Mouse (Mus musculus) cerebellum, postnatal 4 days (tissue): ENCODE data around the gene Gfra4.
A peak's percentile ranks its signal among the peaks of the same experiment; 100 is the strongest.

Experiments used
- DNase-seq, 2 experiments: peaks; one replicate each; pipeline ENCODE4 v3.0.0; 2022; ENCODE audit warnings: low spot score in 2 of 2, mixed read lengths in 1 of 2

Gfra4 gene

DNA sequence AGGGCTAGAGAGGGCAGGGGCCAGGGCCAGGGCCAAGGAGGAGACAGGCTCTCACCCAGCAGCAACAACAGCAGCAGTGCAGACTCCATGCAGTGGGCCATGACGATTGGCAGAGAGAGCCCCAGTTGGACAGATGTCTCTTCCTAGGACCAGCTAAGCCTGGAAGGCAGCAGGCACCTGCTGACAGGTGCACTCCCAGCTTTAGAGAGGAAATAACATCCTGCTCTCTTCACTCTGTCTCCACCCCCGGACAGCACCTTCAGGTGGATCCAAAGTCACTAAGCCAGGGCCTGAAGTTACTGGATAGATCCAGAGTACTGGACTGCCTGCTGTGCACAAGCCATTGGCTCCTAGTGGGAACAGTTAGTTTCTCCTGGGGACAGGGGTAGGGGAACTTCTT is at the start of gene Gfra4:
Gene Gfra4 (minus strand): TSS at position 101 of the 400 bp plus-strand sequence.
- no peak for DNase-seq

DNA sequence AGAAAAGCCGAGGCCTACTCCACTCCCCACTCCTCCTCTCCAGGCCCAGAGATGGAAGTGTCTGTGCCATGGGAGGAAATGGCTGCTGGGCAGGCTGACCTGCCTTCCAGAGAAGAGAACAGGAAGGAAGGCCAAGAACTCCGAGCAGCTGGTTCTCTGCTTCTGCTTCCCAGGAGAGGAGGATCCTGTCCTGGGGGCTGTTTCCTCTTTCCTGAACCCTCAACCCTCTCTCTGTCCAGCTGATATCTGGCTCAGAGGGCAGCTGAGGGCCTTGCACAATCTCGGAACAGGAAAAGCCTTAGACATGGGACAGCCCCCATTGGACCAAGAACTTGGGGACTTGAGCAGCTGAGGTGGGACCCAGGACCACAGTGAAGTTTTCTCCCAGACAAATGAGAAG is 48.0 kb upstream of the Gfra4 start:
- no peak for DNase-seq

DNA sequence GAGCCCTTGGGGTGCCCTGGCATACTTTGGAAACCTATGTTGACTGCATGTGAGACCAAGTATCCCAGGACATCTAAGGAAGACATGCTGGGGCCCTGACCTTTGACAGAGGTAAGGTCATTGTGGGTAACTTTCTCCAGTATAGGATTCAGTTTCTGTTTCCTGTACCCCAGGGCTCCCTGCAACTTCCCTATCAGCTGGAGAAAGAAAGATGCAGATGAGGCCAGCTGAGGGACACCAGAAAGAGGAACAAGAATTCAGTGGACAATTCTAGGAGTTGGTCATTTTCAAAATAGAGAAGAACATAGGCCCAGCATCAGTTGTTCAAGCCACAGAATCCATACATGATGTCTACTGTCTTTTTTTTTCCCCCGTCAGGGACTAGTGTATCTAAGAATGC is 46.7 kb upstream of the Gfra4 start:
- no peak for DNase-seq

DNA sequence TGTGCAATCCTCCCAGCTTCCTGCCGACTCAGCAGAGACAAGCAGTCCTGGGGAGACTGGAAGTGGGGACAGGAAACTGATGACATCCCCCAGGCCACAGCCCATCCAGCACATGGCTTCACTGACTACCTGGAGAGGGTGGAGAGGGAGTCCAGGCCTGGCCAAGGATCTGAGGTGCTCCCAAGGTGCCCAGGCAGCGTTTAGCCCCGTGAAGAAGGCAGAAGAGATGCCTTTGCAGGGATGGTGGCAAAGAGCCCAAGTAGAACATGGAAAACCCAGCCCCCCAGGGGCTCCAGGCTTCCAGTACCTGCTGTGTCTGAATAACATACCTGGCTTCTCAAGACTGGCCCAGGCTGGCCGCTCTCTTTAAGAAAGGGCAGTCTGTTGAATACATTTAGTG is 45.7 kb upstream of the Gfra4 start:
- no peak for DNase-seq

DNA sequence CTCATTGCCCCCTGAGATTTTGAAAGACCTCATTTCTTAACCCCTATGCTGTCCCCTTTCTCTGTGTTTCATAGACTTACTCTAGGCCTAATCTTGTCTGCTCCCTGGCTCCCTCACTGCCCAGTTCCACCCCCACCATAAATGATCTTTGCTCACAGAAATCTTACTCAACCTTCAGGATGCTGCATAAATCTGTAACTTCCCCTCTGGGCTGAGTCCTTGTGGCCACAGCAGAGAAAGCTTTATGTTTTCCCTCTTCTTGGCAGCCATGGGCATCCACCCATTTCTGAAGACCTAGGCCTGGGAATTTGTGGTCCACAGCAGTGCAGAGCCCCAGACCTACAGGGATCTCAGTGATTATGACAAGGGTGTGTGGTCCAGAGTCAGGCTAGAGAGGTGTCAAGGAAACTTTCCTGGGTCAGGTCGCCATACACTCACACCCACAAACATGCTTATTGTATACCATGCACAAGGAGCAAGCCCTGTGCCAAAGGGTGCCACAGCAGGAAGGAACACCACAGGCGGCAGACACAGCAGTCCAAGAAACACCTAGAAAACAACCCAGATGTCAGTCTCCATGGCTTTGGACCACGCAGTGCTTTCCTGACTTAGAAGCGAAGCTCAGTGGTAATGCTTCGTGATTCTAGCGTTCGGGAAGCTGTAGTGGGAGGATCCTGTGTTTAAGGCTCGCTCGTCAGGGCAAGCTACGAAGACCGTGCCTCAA is 43.9 kb upstream of the Gfra4 start, which contains the start of gene Siglec1:
Gene Siglec1 (minus strand): TSS at position 99 of the 724 bp plus-strand sequence.
- no peak for DNase-seq

DNA sequence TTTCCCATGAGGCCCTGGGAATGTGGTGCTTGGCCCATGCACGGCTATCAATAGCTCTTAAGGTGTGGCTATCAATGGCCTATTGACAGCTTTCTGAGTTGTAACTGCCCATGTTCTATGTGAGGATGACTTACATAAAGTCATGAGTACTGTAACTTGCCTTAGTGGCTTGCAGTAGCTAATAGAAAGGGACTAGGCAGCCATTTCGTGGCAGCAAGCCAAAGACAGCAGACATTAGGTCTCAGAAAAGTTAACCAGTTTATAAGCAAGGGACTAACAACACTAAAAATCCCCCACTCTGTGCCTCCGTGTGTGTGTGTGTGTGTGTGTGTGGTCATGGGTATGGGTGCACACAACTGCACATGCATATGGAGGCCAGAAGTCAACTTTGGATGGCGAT is 41.3 kb upstream of the Gfra4 start:
- DNase-seq, result no peak

DNA sequence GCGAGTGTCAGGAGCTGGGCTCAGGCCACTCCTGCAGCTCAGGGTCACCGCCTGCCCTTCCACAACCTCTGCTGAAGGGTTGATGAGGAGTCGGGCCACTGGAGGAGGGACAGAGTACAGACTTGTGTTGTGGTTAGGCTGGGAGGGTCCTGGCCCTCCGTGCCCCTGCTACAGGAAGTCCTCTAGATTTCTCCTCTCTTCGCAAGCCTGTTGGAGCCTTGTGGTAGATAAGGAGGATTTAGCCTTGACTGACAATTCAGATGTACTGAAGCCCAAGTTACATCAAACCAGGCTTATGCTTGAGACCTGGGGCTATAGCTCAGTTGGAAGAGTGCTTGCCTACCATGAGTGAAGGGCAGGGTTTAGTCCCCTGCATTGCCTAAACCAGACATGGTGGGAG is 37.6 kb upstream of the Gfra4 start:
- DNase-seq, result no peak

DNA sequence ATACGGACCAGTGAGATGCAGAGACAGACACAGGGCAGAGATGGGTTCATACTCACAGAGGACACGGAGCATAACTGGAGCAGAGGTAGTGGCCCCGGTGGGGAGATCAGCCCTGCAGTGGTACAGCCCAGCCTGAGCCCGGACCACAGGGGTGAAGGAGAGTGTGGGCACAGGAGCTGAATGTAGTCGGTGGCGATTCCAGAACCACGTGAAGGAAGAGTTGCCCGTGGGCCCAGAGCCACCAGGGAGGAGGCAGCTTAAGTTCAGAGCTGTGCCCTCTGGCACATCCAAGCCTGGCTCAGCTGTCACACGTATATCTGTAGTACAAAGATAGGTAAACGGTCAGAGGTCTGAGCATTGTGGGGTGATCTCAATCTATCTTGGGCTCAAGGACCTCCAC is 29.6 kb upstream of the Gfra4 start:
- no peak for DNase-seq

DNA sequence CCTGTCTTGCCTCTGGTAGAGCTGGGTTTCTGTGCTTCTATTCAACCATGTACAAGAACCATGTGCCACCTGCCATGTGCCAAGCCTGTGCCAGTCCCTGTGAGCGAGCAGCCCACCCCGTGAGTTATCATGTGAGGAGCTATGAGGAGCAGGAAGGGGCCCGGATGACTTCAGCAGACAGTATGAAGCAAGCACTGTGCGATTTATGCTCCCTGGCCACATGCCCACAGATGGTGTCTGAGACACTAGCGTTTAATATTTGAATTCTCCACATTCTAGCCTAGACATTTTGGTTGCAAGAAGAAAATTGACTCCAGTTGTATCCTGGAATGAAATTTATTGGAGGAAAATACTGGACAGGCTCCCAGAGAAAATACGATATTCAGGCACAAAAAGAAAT is 24.6 kb upstream of the Gfra4 start:
- DNase-seq, result no peak

DNA sequence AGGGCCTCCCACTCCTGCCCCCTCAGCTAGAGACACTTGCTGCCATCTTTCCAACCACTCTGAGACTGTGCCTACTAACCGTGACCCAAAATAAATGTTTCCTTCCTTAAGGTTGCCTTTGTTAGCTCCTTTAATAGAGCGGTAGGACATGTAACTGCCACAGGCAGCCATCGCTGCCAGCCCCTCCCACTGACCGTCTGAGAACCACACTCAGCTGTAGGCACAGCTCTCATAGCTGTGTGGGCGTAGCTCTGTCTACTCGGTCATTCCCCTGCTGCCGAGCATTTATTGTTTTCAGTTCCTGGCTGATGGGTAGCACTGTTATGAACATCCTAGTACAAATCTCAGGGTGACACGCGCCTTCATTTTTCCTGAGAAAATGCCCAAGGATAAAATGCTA is 23.5 kb upstream of the Gfra4 start:
- no peak for DNase-seq

DNA sequence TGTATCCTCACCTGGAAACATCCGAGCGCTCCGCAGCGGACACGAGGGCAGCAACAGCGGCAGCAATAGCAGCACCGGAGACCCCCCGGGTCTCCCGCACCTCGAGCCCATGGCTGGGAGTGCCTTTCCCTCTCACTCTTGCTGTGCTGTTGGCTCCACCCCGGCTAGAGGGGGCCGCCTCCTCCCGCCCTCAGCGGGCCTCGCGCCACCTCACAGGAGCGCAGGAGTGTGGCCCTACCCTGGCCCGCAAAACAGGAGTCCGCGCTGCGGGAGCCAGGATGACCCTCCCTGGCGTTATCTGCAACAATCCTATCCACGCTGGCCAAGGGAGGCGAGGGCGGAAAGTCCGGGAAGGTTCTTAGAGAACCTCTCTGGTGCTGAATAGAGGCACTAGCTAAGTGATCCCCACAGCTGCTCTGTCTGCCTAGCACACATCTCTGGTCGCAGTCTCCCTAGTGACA is 20.5 kb upstream of the Gfra4 start, which contains the start of gene Adam33:
Gene Adam33 (minus strand): TSS at position 411 of the 461 bp plus-strand sequence.
- DNase-seq, result no peak

DNA sequence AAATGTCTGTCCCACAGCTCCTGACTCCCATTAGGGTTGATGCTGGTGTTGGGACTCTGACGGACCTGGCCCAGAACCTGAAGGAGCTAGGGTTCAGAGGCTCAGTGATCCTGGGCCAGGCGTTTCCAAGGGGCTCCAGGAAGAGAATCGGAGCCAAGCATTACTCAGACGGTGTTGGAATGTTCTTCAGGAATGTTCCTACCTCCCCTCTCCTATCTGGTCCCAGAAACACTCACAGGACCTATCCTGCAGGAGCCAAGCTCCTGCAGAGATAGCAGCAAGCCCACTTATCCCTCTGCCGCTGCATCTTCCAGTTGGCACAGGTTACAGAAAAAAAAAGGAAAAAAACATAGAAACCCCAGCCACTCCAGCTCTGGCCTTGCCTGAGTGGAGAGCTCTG is 18.7 kb upstream of the Gfra4 start:
- no peak for DNase-seq

DNA sequence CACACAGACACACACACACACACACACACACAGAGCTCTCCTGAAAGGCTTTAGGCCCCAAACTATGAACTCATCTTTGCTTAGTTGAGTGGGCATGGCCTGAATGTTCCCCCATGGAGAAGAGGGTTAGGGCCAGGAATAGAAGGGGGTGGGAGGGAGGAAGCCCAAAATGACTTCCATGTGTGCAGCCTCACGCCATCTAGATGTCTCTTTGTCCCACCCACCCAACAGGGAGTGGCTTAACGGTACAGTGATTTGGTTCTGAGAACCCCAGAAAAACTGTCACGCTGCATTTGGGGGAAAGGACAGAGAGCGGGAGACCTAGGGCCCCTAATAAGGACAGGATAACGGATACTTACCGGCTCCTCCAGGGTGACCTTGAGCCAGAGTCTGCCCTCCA is 17.9 kb upstream of the Gfra4 start:
- no peak for DNase-seq

DNA sequence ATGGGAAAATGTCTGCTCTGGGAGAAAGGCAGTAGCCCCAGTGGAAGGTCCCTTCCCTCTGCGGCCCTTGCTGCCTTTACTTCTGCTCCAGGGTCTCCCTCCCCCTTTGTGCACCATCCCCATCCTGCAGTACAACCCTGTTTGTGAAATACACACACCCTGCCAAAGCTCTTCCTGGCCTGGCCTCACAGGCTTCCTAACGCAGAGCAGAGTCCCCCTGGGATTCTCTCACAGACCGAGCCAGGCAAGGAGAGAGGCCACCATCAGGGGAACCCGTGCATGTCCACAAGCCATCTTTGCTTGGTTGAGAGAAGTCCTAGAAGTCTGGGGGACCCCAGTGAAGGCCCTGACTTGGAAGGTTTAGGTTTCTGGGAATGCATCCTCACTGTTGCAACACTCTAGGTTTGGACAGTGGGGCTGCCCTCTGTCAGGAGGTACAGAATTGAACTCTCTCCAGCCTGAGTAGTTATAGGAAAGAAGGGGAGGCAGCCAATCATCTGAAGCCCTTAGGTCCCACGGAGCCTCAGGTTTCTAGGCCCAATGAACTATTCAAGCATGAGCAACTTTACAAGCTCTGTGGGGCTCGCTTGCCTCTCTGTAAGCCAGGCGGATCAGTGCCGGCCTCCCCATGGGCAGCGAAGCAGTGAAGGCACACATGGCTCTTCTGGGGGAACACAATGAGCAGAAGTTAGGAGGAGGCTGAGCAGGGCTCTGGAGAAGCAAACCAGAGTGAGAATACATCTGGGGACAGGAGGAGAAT is 17.1 kb upstream of the Gfra4 start:
- no peak for DNase-seq

DNA sequence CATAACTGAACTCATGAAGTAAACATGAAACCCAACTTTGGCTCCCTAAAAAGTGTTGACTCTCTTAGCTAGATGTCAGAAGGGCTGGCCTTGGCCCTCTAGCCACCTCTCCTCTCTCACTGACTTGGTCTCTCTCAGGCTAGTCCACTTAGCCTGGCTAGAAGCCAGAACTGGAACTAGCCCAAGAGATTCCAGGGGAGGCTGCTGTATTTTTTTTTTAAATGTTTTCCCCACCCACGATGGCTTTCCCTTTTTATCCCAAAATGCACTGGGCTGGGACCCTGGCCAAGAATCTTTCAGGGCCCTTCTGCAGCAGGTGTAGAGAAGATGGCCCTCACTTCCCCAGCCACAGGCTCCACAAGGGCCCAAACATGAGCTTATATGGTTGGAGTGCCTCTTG is 16.5 kb upstream of the Gfra4 start:
- DNase-seq, result no peak

DNA sequence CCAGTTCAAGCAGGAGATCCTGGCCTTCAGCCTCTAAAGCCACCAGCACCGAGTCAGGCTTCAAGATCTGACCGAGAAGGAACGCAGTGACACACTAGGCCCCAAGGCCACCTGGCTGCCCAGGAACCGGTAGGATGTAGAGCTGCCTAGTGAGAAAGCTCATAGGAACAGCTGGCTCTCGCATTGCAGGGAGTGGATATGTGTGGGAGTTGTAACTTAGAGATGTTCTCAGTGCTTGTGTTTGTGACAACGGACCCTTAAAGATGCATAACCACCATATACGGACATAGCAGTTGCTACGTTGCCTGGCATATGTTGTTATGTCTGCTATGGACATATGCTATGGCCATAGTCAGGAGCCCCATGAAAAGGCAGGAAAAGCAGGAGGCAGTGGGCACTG is 15.8 kb upstream of the Gfra4 start:
- DNase-seq, result no peak

DNA sequence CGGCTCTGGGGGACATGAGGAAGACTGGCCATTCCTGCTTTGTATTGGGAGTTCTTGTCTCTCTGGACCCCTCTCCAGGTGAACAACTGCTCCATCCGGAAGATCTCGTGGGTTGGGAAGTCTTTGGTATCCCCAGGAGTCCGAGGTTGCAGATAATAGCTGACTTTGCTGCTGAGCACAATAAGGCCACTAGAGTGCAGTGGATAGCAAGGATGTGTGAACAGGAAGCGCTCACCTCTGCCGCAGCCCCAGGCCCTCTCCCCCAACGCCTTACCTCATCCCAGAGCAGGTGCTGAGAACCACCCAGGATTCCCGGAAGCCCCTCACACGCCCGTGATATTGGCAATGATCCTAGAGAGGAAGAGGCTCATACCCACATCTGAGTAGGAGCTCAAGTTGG is 13.3 kb upstream of the Gfra4 start:
- no peak for DNase-seq

DNA sequence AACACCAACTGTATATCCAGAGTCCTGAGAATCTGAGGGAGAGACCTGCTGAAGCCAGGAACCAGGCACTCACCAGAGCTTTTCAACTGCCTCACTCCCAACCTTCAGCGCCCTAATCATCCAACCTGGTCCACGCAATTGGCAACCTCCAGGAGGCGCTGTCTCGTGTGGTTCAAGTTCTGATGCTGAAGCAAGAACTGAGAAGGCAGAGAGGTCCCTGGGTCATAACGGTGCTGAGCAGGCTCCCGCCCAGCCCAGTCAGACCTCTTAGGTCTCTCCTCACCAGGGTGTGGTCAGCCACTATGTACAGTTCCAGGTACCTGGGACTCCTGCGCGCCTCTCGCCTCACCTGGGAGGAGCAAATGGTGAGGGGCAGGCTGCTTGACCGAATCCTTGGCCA is 12.7 kb upstream of the Gfra4 start:
- peak in 1 of 2 experiments; percentile 52 for DNase-seq

DNA sequence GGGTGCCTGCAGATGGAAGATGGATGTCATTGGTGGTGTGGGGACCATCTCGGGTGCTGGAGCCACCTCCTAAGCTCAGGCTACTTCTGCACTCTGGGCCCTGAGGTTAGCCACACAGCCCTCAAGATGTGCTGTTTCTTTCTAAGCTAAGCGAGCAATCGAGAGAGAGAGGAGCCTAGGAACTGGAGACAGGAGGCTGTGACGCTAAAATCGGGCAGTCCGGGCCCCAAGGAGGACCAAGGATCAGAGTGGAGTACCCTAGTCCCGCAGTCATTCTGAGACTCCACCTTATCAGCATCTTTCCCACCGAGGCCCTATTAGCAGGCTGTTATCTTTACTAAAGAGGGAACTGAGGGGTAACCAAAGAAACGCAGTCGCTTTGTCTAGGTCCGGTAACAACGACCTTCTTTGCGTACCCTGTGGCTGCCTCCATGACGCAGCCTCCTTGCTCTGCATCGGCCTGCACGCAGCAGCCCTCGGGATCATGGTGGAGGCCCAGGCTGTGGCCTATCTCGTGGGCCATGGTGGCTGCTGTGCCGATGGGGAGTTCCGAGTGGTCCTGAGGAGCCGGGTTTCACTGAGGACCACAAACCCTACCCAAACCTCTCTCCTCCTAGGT is 11.9 kb upstream of the Gfra4 start:
- DNase-seq, result no peak

DNA sequence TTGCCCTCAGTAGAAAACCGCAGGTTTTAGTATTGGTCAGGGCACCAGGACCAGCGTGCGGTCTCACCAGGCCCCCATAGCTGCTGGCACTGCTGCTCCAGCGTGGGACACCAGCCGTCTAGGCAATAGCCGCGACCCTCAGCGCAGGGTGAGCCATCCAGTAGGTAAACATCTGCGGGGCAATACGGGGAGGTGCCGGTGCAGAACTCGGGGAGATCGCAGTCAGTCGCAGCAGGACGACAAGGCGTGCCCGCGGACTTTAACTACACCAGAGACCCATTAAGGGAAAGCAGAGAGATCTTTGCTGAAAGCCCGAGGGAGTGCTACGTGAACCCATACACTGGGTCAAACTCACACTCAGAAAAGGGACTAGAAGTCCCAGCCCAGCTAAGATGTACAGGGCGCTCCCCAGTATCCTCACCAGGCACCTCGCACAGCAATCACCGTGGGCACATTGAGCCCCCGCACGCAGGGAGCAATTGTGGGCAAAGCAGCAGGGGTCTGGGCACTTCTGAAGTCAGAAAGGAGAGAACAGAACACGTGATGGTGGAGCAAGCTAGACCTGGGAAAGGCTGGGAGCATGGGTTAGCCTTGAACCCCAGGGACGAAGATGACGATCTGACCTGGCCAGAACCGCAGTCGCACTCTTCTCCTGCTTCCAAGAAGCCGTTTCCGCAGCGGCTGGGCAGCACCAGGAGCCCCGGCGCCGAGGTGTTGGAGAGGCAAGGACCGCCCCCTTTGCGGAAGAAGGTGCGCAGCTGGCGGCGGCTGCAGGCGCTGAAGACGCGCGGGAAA is 11.2 kb upstream of the Gfra4 start:
- no peak for DNase-seq

DNA sequence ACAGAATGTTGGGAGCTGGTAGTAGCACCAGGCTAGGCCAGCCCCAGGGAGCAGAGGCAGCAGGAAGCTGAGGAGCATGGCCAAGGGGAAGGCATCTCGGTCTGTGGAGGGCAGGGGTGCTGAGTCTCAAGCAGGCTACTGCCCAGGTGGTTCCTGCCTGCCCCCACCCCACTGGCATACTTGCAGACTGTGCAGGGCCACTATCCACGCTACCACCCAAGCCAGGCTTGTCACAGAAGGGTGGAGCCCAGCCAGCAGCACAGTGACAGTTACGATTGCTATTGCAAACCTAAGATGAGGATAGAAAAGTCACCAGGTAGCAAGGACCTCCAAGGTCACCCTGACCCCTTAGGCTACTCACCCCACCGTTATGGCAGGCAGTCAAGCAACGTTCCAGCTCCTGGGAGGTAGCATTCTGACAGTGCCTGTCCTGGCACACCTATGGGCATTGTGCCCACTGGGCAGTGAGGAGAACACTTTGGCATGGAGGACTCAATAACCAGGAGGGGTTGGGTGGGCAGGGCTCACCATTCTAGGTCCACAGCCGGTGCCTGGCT is 10.1 kb upstream of the Gfra4 start:
- no peak for DNase-seq

DNA sequence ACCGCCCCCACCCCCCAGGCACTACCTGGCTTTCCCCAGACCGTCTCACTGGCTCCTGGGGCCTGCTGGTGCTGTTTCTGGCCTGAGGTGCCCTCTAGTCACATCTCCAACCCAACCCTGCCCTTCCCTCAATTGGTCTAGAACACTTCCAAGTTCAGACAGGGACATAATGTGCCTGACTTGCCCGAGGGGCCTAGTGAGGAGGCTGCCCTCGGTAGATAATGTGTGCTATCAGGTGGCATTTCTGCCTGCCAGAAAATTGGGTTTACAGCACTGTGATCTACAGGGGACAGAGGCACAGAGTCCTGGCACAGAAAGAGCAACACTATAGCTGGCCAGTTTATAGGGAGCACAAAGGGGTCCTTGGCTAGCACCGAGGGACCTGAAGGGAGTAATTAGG is 9.2 kb upstream of the Gfra4 start:
- DNase-seq, result no peak
